Mouse (Mus musculus) bone marrow macrophage, adult 2 months (primary cell): ENCODE results near the gene Cxcr5.

Source experiments
- CTCF ChIP-seq: IDR thresholded peaks from 2 replicates; pipeline ENCODE4 v1.5.1; 2012; ENCODE audit warnings: low read depth, mild to moderate bottlenecking, low read length, moderate library complexity
- POLR2A ChIP-seq: IDR thresholded peaks from 2 replicates; pipeline ENCODE4 v1.6.1; 2012; ENCODE audit warnings: mild to moderate bottlenecking, low read depth, low read length, borderline replicate concordance

GRCm38 (mm10) chr9:44486741-44487421, 74.8 kb downstream of the Cxcr5 start:
- TF ChIP-seq CTCF: no peak
- no peak for TF ChIP-seq POLR2A
